Mouse (Mus musculus): ENCODE measurements around the gene E130114P18Rik.

DNA sequence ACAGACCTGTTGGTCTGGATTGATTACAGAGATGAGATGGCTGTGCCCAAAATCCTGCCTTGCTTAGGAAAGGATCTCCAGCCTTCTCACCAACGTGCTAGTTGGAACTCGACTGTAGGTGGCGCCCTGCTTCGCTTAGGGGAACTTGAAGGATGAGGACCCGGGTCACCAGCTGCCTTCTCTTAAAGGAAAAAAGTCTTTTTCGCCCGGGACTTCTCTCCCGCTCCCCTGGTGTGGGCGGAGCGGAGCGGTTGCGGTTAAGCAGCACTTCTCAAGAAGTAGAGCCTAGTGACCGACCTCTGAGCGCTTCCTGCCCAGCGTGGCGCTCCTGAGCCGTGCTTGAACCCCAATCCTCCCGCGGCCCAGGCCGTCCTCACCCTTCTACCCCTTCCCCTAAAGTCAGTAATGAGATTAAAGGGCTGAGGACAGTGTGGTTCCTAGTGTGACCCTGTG is 26.8 kb downstream of the E130114P18Rik start:
- TF ChIP-seq TAL1 (IDR thresholded peaks at IDR 0.05; ENCODE audit: low read length) (no peak), GATA1 (IDR thresholded peaks at IDR 0.05; ENCODE audit: low read length) (no peak)

Data from erythroblast, embryonic 14.5 days (primary cell).